Mouse (Mus musculus) hindbrain, embryonic 10.5 days (tissue): Measurements from ENCODE around the gene Gm17019. TPM values are rescaled to one million over a fixed set of nuclear protein-coding genes. Genes with fewer than 3 reads are reported as not detected.
"Not testable (repeated sequence)": the region's sequence is repeated elsewhere in the genome, so short reads cannot be mapped to it uniquely, and the experiment has no call there.

ENCODE experiments used
- DNase-seq: peaks from one replicate; pipeline ENCODE4 v3.0.0-alpha.2; 2017; ENCODE audit warnings: low spot score
- H3K27ac ChIP-seq: fragments of 300-500 bp; sonication (generic); 2 replicates; pipeline ENCODE4 v1.5.1; 2016; ENCODE audit warnings: mild to moderate bottlenecking, moderate library complexity
- H3K27me3 ChIP-seq: fragments of 300-500 bp; sonication (generic); 2 replicates; pipeline ENCODE4 v1.6.1; 2016; ENCODE audit warnings: mild to moderate bottlenecking; ENCODE audit not compliant: poor library complexity, insufficient read depth, severe bottlenecking
- H3K36me3 ChIP-seq: fragments of 300-500 bp; sonication (generic); 2 replicates; pipeline ENCODE4 v1.6.1; 2016; ENCODE audit warnings: mild to moderate bottlenecking, moderate library complexity
- H3K4me1 ChIP-seq: fragments of 300-500 bp; sonication (generic); replicated peaks from 2 replicates; pipeline ENCODE4 v1.6.1; 2016; ENCODE audit warnings: mild to moderate bottlenecking
- H3K4me3 ChIP-seq: fragments of 300-500 bp; sonication (generic); 2 replicates; pipeline ENCODE4 v1.5.1; 2016; ENCODE audit warnings: mild to moderate bottlenecking, moderate library complexity
- H3K9me3 ChIP-seq: fragments of 300-500 bp; sonication (generic); 2 replicates; pipeline ENCODE4 v1.6.1; 2016; ENCODE audit warnings: mild to moderate bottlenecking, moderate library complexity
- WGBS: fragments of 180-500 bp; shearing (Covaris S2); methylation state at CpG from one replicate; pipeline ENCODE4 v1.1.7; 2016; 5-methylcytosine and 5-hydroxymethylcytosine counted together
- polyA plus RNA-seq: library from polyadenylated mRNA; unstranded; fragments of >200 nt; fragmentation: Nextera tagmentation; extraction: Ambion mirVana; gene quantifications from 2 replicates; pipeline ENCODE4 v1.2.1, GENCODE M21; 2016

The Gm17019 gene
- not detected in 2 replicates for polyA plus RNA-seq

- peaks cover 58% of the 10 kb centered on the region for H3K9me3 ChIP-seq
- H3K27me3 ChIP-seq, H3K4me1 ChIP-seq: not testable (repeated sequence)
Observed at GRCm38 (mm10) chr5:15032898-15033297, at the start of gene Gm17019. TSS of gene Gm17019 (minus strand) at chr5:15032998.

GRCm38 (mm10) chr5:15062385-15062715, 29.6 kb upstream of the Gm17019 start:
- H3K4me1 ChIP-seq, H3K27me3 ChIP-seq, DNase-seq, H3K27ac ChIP-seq, H3K36me3 ChIP-seq, H3K4me3 ChIP-seq: not testable (repeated sequence)
- peaks cover 30% of the 10 kb centered on the region for H3K9me3 ChIP-seq
- 91% methylated on average over 1 of the region's 1 CpGs for WGBS

More at GRCm38 (mm10) chr5:15032898-15033297, at the start of gene Gm17019:
- H3K36me3 ChIP-seq, DNase-seq, H3K27ac ChIP-seq, H3K4me3 ChIP-seq: not testable (repeated sequence)
- WGBS, result 56% methylated on average over 1 of the region's 1 CpGs

DNA sequence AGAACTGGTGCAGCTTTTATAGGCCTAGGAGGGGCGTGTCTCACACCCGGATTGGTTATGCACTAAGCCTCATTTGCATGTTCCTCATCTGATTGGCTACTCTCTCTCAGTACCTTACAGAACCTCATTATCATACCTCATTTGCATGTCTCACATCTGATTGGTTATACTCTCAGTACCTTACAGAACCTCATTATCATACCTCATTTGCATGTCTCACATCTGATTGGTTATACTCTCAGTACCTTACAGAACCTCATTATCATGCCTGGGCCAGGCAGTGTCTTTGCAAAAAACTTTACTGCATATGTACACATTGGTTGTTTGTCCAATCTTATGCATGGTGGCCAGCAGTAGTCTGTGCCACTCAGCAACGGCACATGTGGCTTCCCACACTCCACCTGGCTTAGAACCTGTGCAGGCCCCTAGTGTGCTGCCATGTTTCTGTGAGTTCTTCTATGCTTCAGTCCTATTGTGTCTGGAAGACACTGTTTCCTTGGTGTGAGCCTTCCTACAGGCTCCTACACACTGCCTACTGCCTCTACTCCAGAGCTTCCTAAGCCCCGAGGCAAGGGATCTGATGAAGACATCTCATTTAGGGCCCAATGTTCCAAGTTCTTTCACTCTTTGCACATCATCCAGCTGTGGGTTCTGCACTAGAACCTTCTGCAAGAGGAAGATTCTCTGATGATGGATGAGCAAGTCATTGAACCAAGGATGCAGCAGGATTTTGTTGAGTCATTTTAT, 29.0 kb upstream of the Gm17019 start:
- H3K4me3 ChIP-seq, H3K4me1 ChIP-seq, H3K27me3 ChIP-seq, H3K27ac ChIP-seq, H3K36me3 ChIP-seq, DNase-seq: not testable (repeated sequence)
- 85% methylated on average over 4 of the region's 4 CpGs for WGBS
- H3K9me3 ChIP-seq, result peaks cover 33% of the 10 kb centered on the region

- H3K4me3 ChIP-seq, H3K27me3 ChIP-seq, H3K4me1 ChIP-seq, H3K36me3 ChIP-seq, DNase-seq, H3K27ac ChIP-seq: not testable (repeated sequence)
- peaks cover 46% of the 10 kb centered on the region for H3K9me3 ChIP-seq
- WGBS, result 77% methylated on average over 10 of the region's 10 CpGs
Observed at GRCm38 (mm10) chr5:15054151-15055025, 21.6 kb upstream of the Gm17019 start.

DNA sequence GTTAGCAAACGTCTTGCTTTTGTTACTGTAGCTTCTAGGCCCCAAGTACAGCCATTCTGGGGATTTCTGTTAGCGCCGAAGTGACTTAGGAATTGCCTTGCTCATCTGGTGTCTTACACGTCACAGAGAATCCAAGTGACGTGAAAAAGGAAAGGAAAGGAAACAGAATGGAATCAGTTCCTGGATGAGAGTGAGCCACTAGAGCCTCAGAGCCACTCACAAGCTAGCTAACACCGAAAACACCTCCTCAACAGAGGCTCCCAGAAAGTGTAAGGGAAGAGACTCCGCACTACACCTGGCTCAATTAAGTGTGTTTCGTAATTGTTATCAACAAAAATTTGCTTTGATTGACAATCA, 20.8 kb upstream of the Gm17019 start:
- H3K27me3 ChIP-seq, H3K27ac ChIP-seq, H3K4me3 ChIP-seq, H3K36me3 ChIP-seq, DNase-seq, H3K4me1 ChIP-seq: not testable (repeated sequence)
- WGBS, result 77% methylated on average over 8 of the region's 8 CpGs
- peaks cover 42% of the 10 kb centered on the region for H3K9me3 ChIP-seq

GRCm38 (mm10) chr5:15052945-15053605, 20.3 kb upstream of the Gm17019 start:
- H3K9me3 ChIP-seq, result peaks cover 39% of the 10 kb centered on the region
- H3K27me3 ChIP-seq, H3K4me3 ChIP-seq, H3K4me1 ChIP-seq, H3K36me3 ChIP-seq, DNase-seq, H3K27ac ChIP-seq: not testable (repeated sequence)
- WGBS, result 85% methylated on average over 4 of the region's 4 CpGs

DNA sequence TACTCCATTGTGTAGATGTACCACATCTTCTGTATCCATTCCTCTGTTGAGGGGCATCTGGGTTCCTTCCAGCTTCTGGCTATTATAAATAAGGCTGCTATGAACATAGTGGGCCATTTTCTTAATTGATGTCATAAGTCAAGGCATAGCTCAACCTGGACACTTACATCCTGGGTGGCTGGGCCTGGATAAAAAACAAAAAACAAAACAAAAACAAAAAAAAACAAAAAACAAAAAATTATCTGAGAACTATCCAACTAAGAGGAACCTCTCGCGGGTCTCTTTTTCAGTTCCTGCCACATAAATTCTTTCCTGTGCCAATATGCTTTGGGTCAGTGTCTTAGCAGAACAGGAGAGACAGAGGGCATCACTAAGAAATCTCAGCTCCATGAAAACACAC, 18.0 kb upstream of the Gm17019 start:
- H3K36me3 ChIP-seq, H3K27me3 ChIP-seq, DNase-seq, H3K27ac ChIP-seq, H3K4me1 ChIP-seq, H3K4me3 ChIP-seq: not testable (repeated sequence)
- WGBS, result 77% methylated on average over 2 of the region's 2 CpGs
- H3K9me3 ChIP-seq, result peaks cover 31% of the 10 kb centered on the region

DNA sequence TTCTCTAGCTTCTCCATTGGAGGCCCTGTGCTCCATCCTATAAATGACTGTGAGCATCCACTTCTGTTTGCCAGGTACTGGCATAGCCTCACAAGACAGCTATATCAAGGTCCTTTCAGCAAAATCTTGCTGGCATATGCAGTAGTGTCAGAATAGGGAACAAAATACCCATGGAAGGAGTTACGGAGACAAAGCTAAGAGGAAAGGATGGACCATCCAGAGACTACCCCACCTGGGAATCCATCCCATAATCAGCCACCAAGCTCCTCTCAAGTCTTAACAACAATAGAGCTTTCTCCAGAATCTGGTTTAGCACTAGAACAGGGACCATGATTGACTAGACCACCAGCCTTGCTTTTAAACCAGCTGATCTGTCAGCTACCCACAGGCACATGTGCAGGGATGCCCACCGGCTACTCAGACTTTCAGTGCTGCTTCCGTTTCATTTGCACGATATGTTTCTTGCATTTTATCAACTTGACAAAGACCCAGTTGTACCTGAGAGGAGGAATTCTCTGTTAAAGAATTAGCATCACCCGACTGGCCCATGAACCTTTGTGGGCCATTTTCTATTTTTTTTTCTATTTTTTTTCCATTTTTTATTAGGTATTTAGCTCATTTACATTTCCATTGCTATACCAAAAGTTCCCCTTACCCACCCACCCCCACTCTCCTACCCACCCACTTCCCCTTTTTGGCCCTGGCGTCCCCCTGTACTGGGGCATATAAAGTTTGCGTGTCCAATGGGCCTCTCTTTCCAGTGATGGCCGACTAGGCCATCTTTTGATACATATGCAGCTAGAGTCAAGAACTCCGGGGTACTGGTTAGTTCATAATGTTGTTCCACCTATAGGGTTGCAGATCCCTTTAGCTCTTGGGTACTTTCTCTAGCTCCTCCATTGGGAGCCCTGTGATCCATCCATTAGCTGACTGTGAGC, 12.3 kb upstream of the Gm17019 start:
- H3K4me3 ChIP-seq, H3K27ac ChIP-seq, DNase-seq, H3K36me3 ChIP-seq, H3K27me3 ChIP-seq, H3K4me1 ChIP-seq: not testable (repeated sequence)
- H3K9me3 ChIP-seq, result peaks cover 16% of the 10 kb centered on the region
- 86% methylated on average over 9 of the region's 9 CpGs for WGBS

DNA sequence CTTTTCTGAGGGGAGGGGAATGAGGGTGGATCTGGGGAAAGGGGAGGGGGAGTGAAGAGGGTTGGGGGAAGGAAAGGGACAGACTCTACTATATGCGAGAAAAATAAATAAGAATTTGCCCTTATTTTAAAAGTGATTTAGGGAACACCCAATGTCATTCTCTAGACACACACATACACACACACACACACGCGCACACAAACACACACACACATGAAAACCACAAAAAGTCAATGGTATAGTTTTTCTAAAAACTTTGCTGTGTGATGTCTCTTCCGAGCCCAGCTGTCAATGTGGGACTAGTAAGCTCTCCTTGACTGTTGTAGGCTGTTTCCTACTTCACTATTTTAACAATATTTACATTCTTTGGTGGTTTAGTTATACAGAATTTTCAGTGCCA, 8.0 kb upstream of the Gm17019 start:
- not testable (repeated sequence) for DNase-seq, H3K36me3 ChIP-seq, H3K27ac ChIP-seq, H3K4me1 ChIP-seq, H3K27me3 ChIP-seq, H3K4me3 ChIP-seq
- 68% methylated on average over 4 of the region's 4 CpGs for WGBS
- H3K9me3 ChIP-seq, result peaks cover 38% of the 10 kb centered on the region

- not testable (repeated sequence) for H3K4me1 ChIP-seq, DNase-seq, H3K4me3 ChIP-seq, H3K36me3 ChIP-seq, H3K27me3 ChIP-seq, H3K27ac ChIP-seq
- H3K9me3 ChIP-seq, result peaks cover 38% of the 10 kb centered on the region
- 81% methylated on average over 4 of the region's 4 CpGs for WGBS
Observed at GRCm38 (mm10) chr5:15039984-15040383, 7.2 kb upstream of the Gm17019 start.

GRCm38 (mm10) chr5:15024316-15024715, 8.5 kb downstream of the Gm17019 start:
- 72% methylated on average over 1 of the region's 1 CpGs for WGBS
- not testable (repeated sequence) for DNase-seq

DNA sequence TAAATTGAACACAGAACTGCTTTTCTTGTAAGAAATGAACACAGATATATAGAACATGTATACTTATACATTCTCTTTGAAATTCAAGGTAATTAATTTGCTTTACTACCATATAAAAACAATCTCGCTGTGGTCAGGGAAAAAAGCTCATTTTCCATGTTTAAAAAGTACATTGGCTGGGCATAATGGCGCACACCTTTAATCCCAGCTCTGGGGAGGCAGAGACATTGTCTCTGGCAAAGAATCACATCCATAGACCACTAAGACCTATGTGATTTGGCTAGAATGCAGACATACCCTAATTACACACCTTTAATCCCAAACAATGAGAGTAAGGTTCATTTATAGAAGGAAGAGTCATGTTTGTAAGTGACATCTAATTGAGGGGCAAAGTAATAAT, 12.7 kb downstream of the Gm17019 start:
- not testable (repeated sequence) for H3K27ac ChIP-seq, H3K36me3 ChIP-seq, H3K27me3 ChIP-seq, H3K4me3 ChIP-seq, DNase-seq, H3K4me1 ChIP-seq
- WGBS, result 74% methylated on average over 2 of the region's 2 CpGs
- peaks cover 60% of the 10 kb centered on the region for H3K9me3 ChIP-seq

More at GRCm38 (mm10) chr5:15024316-15024715, 8.5 kb downstream of the Gm17019 start:
- not testable (repeated sequence) for H3K36me3 ChIP-seq, H3K27me3 ChIP-seq, H3K4me3 ChIP-seq, H3K27ac ChIP-seq, H3K4me1 ChIP-seq
- H3K9me3 ChIP-seq, result peaks cover 72% of the 10 kb centered on the region
